Mouse (Mus musculus) forebrain, embryonic 11.5 days (tissue): Measurements from ENCODE around the gene Nfkb1. TPM values are rescaled to one million over a fixed set of nuclear protein-coding genes. Genes with fewer than 3 reads are reported as not detected.

Experiments used
- ATAC-seq: fragments of 200-750 bp; cut with Nextera tagmentation; replicated peaks from 2 replicates; pipeline ENCODE4 v1.8.0; 2017; ENCODE audit warnings: moderate TSS enrichment; ENCODE audit not compliant: low FRiP score
- DNase-seq: peaks from one replicate; pipeline ENCODE4 v3.0.0-alpha.2; 2017; ENCODE audit warnings: low spot score
- H3K27ac ChIP-seq: fragments of 300-500 bp; sonication (generic); 2 replicates; pipeline ENCODE4 v1.5.1; 2014; ENCODE audit warnings: low read depth, low read length
- H3K27me3 ChIP-seq: fragments of 300-500 bp; sonication (generic); 2 replicates; pipeline ENCODE4 v1.6.1; 2014; ENCODE audit warnings: mild to moderate bottlenecking, low read length, mixed read lengths; ENCODE audit not compliant: control insufficient read depth, insufficient read depth
- H3K36me3 ChIP-seq: fragments of 300-500 bp; sonication (generic); 2 replicates; pipeline ENCODE4 v1.6.1; 2014; ENCODE audit warnings: mild to moderate bottlenecking, low read length, moderate library complexity, mixed read lengths; ENCODE audit not compliant: control insufficient read depth, insufficient read depth
- H3K4me1 ChIP-seq: fragments of 300-500 bp; sonication (generic); replicated peaks from 2 replicates; pipeline ENCODE4 v1.6.1; 2014; ENCODE audit warnings: low read length, mixed read lengths; ENCODE audit not compliant: control insufficient read depth, insufficient read depth
- H3K4me2 ChIP-seq: fragments of 300-500 bp; sonication (generic); 2 replicates; pipeline ENCODE4 v1.6.1; 2014; ENCODE audit warnings: low read depth, mild to moderate bottlenecking, low read length, moderate library complexity, mixed read lengths; ENCODE audit not compliant: severe bottlenecking
- H3K4me3 ChIP-seq: fragments of 300-500 bp; sonication (generic); 2 replicates; pipeline ENCODE4 v1.5.1; 2014; ENCODE audit warnings: low read depth, low read length
- H3K9ac ChIP-seq: fragments of 300-500 bp; sonication (generic); 2 replicates; pipeline ENCODE4 v1.6.1; 2014; ENCODE audit warnings: low read length
- H3K9me3 ChIP-seq: fragments of 300-500 bp; sonication (generic); 2 replicates; pipeline ENCODE4 v1.6.1; 2016; ENCODE audit warnings: low read length, mixed read lengths; ENCODE audit not compliant: control insufficient read depth
- WGBS: fragments of 180-500 bp; shearing (Covaris S2); extraction: QIAGEN DNeasy Blood & Tissue Kit; methylation state at CpG from one replicate; pipeline ENCODE4 v1.1.7; 2014; 5-methylcytosine and 5-hydroxymethylcytosine counted together
- polyA plus RNA-seq: library from polyadenylated mRNA; unstranded; fragments of >200 nt; fragmentation: Nextera tagmentation; extraction: Ambion mirVana; gene quantifications from 2 replicates; pipeline ENCODE4 v1.2.1, GENCODE M21; 2014

The Nfkb1 gene
- polyA plus RNA-seq, 1 experiment from 2014 or later: 14.5 TPM

- 90% methylated on average over 10 of the region's 10 CpGs for WGBS
- Histone ChIP-seq H3K9me3 (no peaks in the 10 kb centered on the region), H3K27ac (no peak overlapping the region), H3K4me2 (no peak overlapping the region), H3K4me3 (no peak overlapping the region), H3K4me1 (no peaks in the 10 kb centered on the region), H3K36me3 (no peaks in the 10 kb centered on the region), H3K27me3 (no peaks in the 10 kb centered on the region), H3K9ac (no peak overlapping the region)
- DNase-seq (no peak), ATAC-seq (no peak)
Measured at GRCm38 (mm10) chr3:135727339-135727738, 36.0 kb upstream of the Nfkb1 start.

GRCm38 (mm10) chr3:135726521-135727275, 35.4 kb upstream of the Nfkb1 start:
- 90% methylated on average over 7 of the region's 7 CpGs for WGBS
- Histone ChIP-seq H3K9ac (no peak overlapping the region), H3K36me3 (no peaks in the 10 kb centered on the region), H3K27ac (no peak overlapping the region), H3K4me3 (no peak overlapping the region), H3K4me2 (no peak overlapping the region), H3K9me3 (no peaks in the 10 kb centered on the region), H3K27me3 (no peaks in the 10 kb centered on the region), H3K4me1 (no peaks in the 10 kb centered on the region)
- no peak for ATAC-seq
- no peak for DNase-seq

- no peak for DNase-seq
- no peak overlapping the region for H3K4me2 ChIP-seq
- no peaks in the 10 kb centered on the region for H3K9me3 ChIP-seq
- no peak overlapping the region for H3K9ac ChIP-seq
- H3K4me3 ChIP-seq: no peak overlapping the region
- H3K36me3 ChIP-seq: no peaks in the 10 kb centered on the region
- H3K27ac ChIP-seq: no peak overlapping the region
- no peaks in the 10 kb centered on the region for H3K4me1 ChIP-seq
- 0 out of 2 replicates have a peak, but pooled peaks have one; percentile 9 for ATAC-seq
- no peaks in the 10 kb centered on the region for H3K27me3 ChIP-seq
- 82% methylated on average over 15 of the region's 15 CpGs for WGBS
Measured at GRCm38 (mm10) chr3:135726023-135726422, 34.7 kb upstream of the Nfkb1 start.

- Histone ChIP-seq H3K4me3 (no peak overlapping the region), H3K27ac (no peak overlapping the region), H3K4me1 (no peaks in the 10 kb centered on the region), H3K36me3 (no peaks in the 10 kb centered on the region), H3K9me3 (no peaks in the 10 kb centered on the region), H3K27me3 (no peaks in the 10 kb centered on the region), H3K9ac (no peak overlapping the region), H3K4me2 (no peak overlapping the region)
- DNase-seq: no peak
- ATAC-seq: no peak
- 87% methylated on average over 2 of the region's 2 CpGs for WGBS
Measured at GRCm38 (mm10) chr3:135722104-135722503, 30.8 kb upstream of the Nfkb1 start.

- DNase-seq (no peak), ATAC-seq (no peak)
- Histone ChIP-seq H3K27me3 (no peaks in the 10 kb centered on the region), H3K9me3 (no peaks in the 10 kb centered on the region), H3K9ac (no peak overlapping the region), H3K36me3 (no peaks in the 10 kb centered on the region), H3K4me1 (no peaks in the 10 kb centered on the region), H3K4me3 (no peak overlapping the region), H3K27ac (no peak overlapping the region), H3K4me2 (no peak overlapping the region)
- WGBS: 92% methylated on average over 3 of the region's 3 CpGs
Measured at GRCm38 (mm10) chr3:135719969-135720368, 28.6 kb upstream of the Nfkb1 start.

- Histone ChIP-seq H3K27ac (no peak overlapping the region), H3K27me3 (no peaks in the 10 kb centered on the region), H3K4me1 (no peaks in the 10 kb centered on the region), H3K36me3 (no peaks in the 10 kb centered on the region), H3K4me3 (no peak overlapping the region), H3K9me3 (no peaks in the 10 kb centered on the region), H3K9ac (no peak overlapping the region), H3K4me2 (no peak overlapping the region)
- no peak for ATAC-seq
- whole genome bisulfite sequencing: 90% methylated on average over 6 of the region's 6 CpGs
- no peak for DNase-seq
Measured at GRCm38 (mm10) chr3:135719179-135719532, 27.8 kb upstream of the Nfkb1 start.

GRCm38 (mm10) chr3:135718323-135719178, 27.2 kb upstream of the Nfkb1 start:
- Histone ChIP-seq H3K27me3 (no peaks in the 10 kb centered on the region), H3K36me3 (no peaks in the 10 kb centered on the region), H3K9me3 (no peaks in the 10 kb centered on the region), H3K4me3 (no peak overlapping the region), H3K9ac (no peak overlapping the region), H3K4me1 (no peaks in the 10 kb centered on the region), H3K4me2 (no peak overlapping the region), H3K27ac (no peak overlapping the region)
- ATAC-seq (no peak), DNase-seq (no peak)
- WGBS: 86% methylated on average over 6 of the region's 6 CpGs

- H3K9me3 ChIP-seq: no peaks in the 10 kb centered on the region
- no peak overlapping the region for H3K9ac ChIP-seq
- ATAC-seq: no peak
- WGBS: 56% methylated on average over 3 of the region's 4 CpGs
- no peak overlapping the region for H3K4me3 ChIP-seq
- DNase-seq: no peak
- no peak overlapping the region for H3K4me2 ChIP-seq
- no peaks in the 10 kb centered on the region for H3K4me1 ChIP-seq
- no peaks in the 10 kb centered on the region for H3K27me3 ChIP-seq
- H3K27ac ChIP-seq: no peak overlapping the region
- no peaks in the 10 kb centered on the region for H3K36me3 ChIP-seq
Measured at GRCm38 (mm10) chr3:135713016-135713950, 21.9 kb upstream of the Nfkb1 start.
